Mouse (Mus musculus): ENCODE measurements around the gene Lhb.

DNA sequence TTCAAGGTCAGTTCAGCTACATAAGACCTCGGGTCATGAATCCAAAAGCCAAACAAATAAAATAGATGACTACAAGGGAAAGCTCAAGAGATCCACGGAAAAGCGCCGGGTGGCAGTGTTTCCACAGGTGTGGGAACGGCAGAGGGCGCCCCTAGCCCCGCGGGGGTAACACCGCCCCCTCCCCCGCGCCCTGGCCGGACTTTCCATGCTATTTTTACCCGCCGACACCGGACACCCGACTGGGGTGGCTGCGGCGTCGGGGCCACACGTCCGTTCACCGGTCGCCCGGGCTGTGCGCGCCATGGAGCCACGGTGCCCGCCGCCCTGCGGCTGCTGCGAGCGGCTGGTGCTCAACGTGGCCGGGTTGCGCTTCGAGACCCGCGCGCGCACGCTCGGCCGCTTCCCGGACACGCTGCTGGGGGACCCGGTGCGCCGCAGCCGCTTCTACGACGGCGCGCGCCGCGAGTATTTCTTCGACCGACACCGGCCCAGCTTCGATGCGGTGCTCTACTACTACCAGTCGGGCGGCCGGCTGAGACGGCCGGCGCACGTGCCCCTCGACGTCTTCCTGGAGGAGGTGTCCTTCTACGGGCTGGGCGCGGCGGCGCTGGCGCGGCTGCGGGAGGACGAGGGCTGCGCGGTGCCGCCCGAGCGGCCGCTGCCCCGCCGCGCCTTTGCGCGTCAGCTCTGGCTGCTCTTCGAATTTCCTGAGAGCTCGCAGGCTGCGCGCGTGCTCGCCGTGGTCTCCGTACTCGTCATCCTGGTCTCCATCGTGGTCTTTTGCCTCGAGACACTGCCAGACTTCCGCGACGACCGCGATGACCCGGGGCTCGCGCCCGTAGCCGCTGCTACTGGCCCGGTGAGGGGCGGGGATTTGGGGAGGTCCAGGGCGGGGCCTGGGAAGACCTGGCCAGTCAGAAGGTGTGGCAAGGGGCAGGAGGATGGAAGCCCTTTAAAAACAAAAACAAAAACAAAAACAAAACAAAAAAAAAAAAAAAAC, 14.2 kb upstream of the Lhb start:
- TF ChIP-seq ZC3H11A (IDR thresholded peaks at IDR 0.05; ENCODE audit: borderline replicate concordance, low read depth, low read length) (no peak), HCFC1 (IDR thresholded peaks at IDR 0.05; ENCODE audit: borderline replicate concordance, insufficient read depth, low read length) (no peak), MAFK (IDR thresholded peaks at IDR 0.05; ENCODE audit: insufficient read depth, low read depth, low read length) (no peak)
